Mouse (Mus musculus) CD8-positive naive resting alpha-beta T cell, adult 2 months (primary cell): ENCODE results near the gene Cacna1c.

Experiments
- DNase-seq, 2 experiments: peaks; one replicate each; pipeline ENCODE4 v3.0.0; 2022; ENCODE audit warnings: low read depth in 2 of 2, low spot score in 2 of 2

Gene Cacna1c

GRCm38 (mm10) chr6:118711677-118712322 lies 484.4 kb downstream of the Cacna1c start:
- no peak for DNase-seq

GRCm38 (mm10) chr6:118707066-118707465 lies 489.2 kb downstream of the Cacna1c start:
- DNase-seq, result no peak

- no peak for DNase-seq
Measured at GRCm38 (mm10) chr6:118705840-118706239, 490.4 kb downstream of the Cacna1c start.

GRCm38 (mm10) chr6:118694626-118695025 lies 501.6 kb downstream of the Cacna1c start:
- no peak for DNase-seq

GRCm38 (mm10) chr6:118689447-118689846 lies 506.8 kb downstream of the Cacna1c start:
- no peak for DNase-seq

- no peak for DNase-seq
Measured at GRCm38 (mm10) chr6:118688856-118689255, 507.4 kb downstream of the Cacna1c start.

GRCm38 (mm10) chr6:118680814-118681213 lies 515.4 kb downstream of the Cacna1c start:
- no peak for DNase-seq

GRCm38 (mm10) chr6:118678031-118678430 lies 518.2 kb downstream of the Cacna1c start:
- DNase-seq, result no peak

GRCm38 (mm10) chr6:118677306-118677705 lies 518.9 kb downstream of the Cacna1c start:
- no peak for DNase-seq

GRCm38 (mm10) chr6:118674781-118675180 lies 521.4 kb downstream of the Cacna1c start:
- no peak for DNase-seq

GRCm38 (mm10) chr6:118673974-118674695 lies 522.1 kb downstream of the Cacna1c start:
- DNase-seq, result no peak

- DNase-seq, result no peak
Measured at GRCm38 (mm10) chr6:118653331-118653730, 542.9 kb downstream of the Cacna1c start.

- no peak for DNase-seq
Measured at GRCm38 (mm10) chr6:118649121-118649783, 547.0 kb downstream of the Cacna1c start.

GRCm38 (mm10) chr6:118646265-118647061 lies 549.8 kb downstream of the Cacna1c start:
- no peak for DNase-seq

GRCm38 (mm10) chr6:118644866-118645265 lies 551.4 kb downstream of the Cacna1c start:
- DNase-seq, result no peak

GRCm38 (mm10) chr6:118643541-118643940 lies 552.7 kb downstream of the Cacna1c start:
- no peak for DNase-seq

GRCm38 (mm10) chr6:118641671-118642325 lies 554.4 kb downstream of the Cacna1c start:
- DNase-seq, result no peak

- no peak for DNase-seq
Measured at GRCm38 (mm10) chr6:118639816-118640215, 556.4 kb downstream of the Cacna1c start.

- no peak for DNase-seq
Measured at GRCm38 (mm10) chr6:118638911-118639310, 557.3 kb downstream of the Cacna1c start.

- DNase-seq, result no peak
Measured at GRCm38 (mm10) chr6:118632491-118632890, 563.7 kb downstream of the Cacna1c start.

- no peak for DNase-seq
Measured at GRCm38 (mm10) chr6:118630006-118630405, 566.2 kb downstream of the Cacna1c start.
